Mouse (Mus musculus) limb, embryonic 11.5 days (tissue): Measurements from ENCODE around the gene Mknk2. TPM values are rescaled to one million over a fixed set of nuclear protein-coding genes. Genes with fewer than 3 reads are reported as not detected.

Experiments
- ATAC-seq: fragments of 200-750 bp; cut with Nextera tagmentation; 2 replicates; pipeline ENCODE4 v1.8.0; 2017; ENCODE audit warnings: low read depth; ENCODE audit not compliant: insufficient number of reproducible peaks, low FRiP score, low TSS enrichment
- DNase-seq: peaks from one replicate; pipeline ENCODE4 v3.0.0-alpha.2; 2015; ENCODE audit warnings: low spot score
- H3K27ac ChIP-seq: fragments of 300-500 bp; sonication (generic); replicated peaks from 2 replicates; pipeline ENCODE4 v1.5.1; 2014; ENCODE audit warnings: low read depth, mild to moderate bottlenecking, low read length
- H3K27me3 ChIP-seq: fragments of 300-500 bp; sonication (generic); 2 replicates; pipeline ENCODE4 v1.6.1; 2014; ENCODE audit warnings: mild to moderate bottlenecking, low read length, mixed read lengths; ENCODE audit not compliant: control insufficient read depth, insufficient read depth
- H3K36me3 ChIP-seq: fragments of 300-500 bp; sonication (generic); 2 replicates; pipeline ENCODE4 v1.6.1; 2014; ENCODE audit warnings: mild to moderate bottlenecking, low read length, moderate library complexity, mixed read lengths; ENCODE audit not compliant: control insufficient read depth, insufficient read depth
- H3K4me1 ChIP-seq: fragments of 300-500 bp; sonication (generic); 2 replicates; pipeline ENCODE4 v1.6.1; 2014; ENCODE audit warnings: low read length, mixed read lengths; ENCODE audit not compliant: control insufficient read depth, insufficient read depth
- H3K4me2 ChIP-seq: fragments of 300-500 bp; sonication (generic); 2 replicates; pipeline ENCODE4 v1.6.1; 2014; ENCODE audit warnings: low read depth, mild to moderate bottlenecking, moderate library complexity; ENCODE audit not compliant: severe bottlenecking
- H3K4me3 ChIP-seq: fragments of 300-500 bp; sonication (generic); 2 replicates; pipeline ENCODE4 v1.5.1; 2014; ENCODE audit warnings: low read depth, low read length
- H3K9ac ChIP-seq: fragments of 300-500 bp; sonication (generic); 2 replicates; pipeline ENCODE4 v1.6.1; 2014; ENCODE audit warnings: mild to moderate bottlenecking, low read length
- H3K9me3 ChIP-seq: fragments of 300-500 bp; sonication (generic); 2 replicates; pipeline ENCODE4 v1.6.1; 2016; ENCODE audit warnings: low read length; ENCODE audit not compliant: control insufficient read depth
- WGBS: fragments of 180-500 bp; shearing (Covaris S2); extraction: QIAGEN DNeasy Blood & Tissue Kit; methylation state at CpG from one replicate; pipeline ENCODE4 v1.1.7; 2014; 5-methylcytosine and 5-hydroxymethylcytosine counted together
- polyA plus RNA-seq: library from polyadenylated mRNA; unstranded; fragments of >200 nt; fragmentation: Nextera tagmentation; extraction: Ambion mirVana; gene quantifications from 2 replicates; pipeline ENCODE4 v1.2.1, GENCODE M21; 2014

The Mknk2 gene
- polyA plus RNA-seq, 1 experiment from 2014 or later = 98.5 TPM

- no peaks in the 10 kb centered on the region for H3K27me3 ChIP-seq
- no peak overlapping the region for H3K27ac ChIP-seq
- H3K9ac ChIP-seq = no peak overlapping the region
- 88% methylated on average over 9 of the region's 9 CpGs for WGBS
- H3K4me1 ChIP-seq = peaks cover 15% of the 10 kb centered on the region
- DNase-seq = no peak
- H3K4me3 ChIP-seq = no peak overlapping the region
- H3K36me3 ChIP-seq = peaks cover 5% of the 10 kb centered on the region; the same call in 1 of the 2 replicates
- no peak overlapping the region for H3K4me2 ChIP-seq
- no peaks in the 10 kb centered on the region for H3K9me3 ChIP-seq
- ATAC-seq = no peak
Measured at GRCm38 (mm10) chr10:80628925-80629324, 49.0 kb downstream of the Mknk2 start.

DNA sequence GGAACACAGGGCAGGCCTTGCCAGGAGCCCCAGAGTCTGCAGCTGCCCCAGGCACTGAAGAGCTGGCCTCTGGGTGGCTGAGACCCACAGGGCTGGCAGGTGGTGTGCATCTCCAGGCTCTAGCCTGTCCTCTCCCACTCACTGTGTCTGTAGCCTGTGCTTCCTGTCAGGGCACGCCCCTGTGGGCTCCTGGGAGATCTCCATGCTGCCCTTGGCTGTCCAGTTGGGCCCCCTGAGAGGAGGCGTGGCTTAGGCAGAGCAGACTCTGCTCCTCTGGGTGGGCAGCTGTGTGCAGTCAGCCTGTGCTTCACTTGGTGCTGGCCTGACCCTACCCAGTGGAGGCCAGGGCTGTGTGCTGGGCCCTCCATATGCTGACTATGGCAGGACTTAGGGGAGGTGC lies 50.2 kb downstream of the Mknk2 start:
- whole genome bisulfite sequencing = 55% methylated on average over 2 of the region's 2 CpGs
- Histone ChIP-seq H3K9me3 (no peaks in the 10 kb centered on the region), H3K4me1 (peaks cover 18% of the 10 kb centered on the region), H3K36me3 (peaks cover 5% of the 10 kb centered on the region; the same call in 1 of the 2 replicates), H3K4me2 (no peak overlapping the region), H3K27ac (no peak overlapping the region), H3K27me3 (no peaks in the 10 kb centered on the region), H3K9ac (no peak overlapping the region), H3K4me3 (no peak overlapping the region)
- DNase-seq (no peak), ATAC-seq (no peak; the same call in 1 of the 2 replicates)

GRCm38 (mm10) chr10:80625764-80626163 lies 52.1 kb downstream of the Mknk2 start:
- no peak for ATAC-seq
- no peak overlapping the region for H3K9ac ChIP-seq
- DNase-seq = no peak
- H3K4me1 ChIP-seq = peaks cover 23% of the 10 kb centered on the region
- WGBS = 95% methylated on average over 4 of the region's 4 CpGs
- H3K27me3 ChIP-seq = no peaks in the 10 kb centered on the region
- no peak overlapping the region for H3K4me3 ChIP-seq
- H3K4me2 ChIP-seq = no peak overlapping the region
- H3K27ac ChIP-seq = no peak overlapping the region
- H3K36me3 ChIP-seq = 0 out of 2 replicates have a peak, but pooled peaks cover 2% of the 10 kb centered on the region
- no peaks in the 10 kb centered on the region for H3K9me3 ChIP-seq

- ATAC-seq = no peak
- Histone ChIP-seq H3K9me3 (no peaks in the 10 kb centered on the region), H3K9ac (peak overlapping the region; percentile 80), H3K27me3 (no peaks in the 10 kb centered on the region), H3K4me3 (peak overlapping the region; percentile 87), H3K4me1 (peaks cover 24% of the 10 kb centered on the region), H3K4me2 (peak overlapping the region; percentile 64), H3K27ac (peak overlapping the region; percentile 87), H3K36me3 (0 out of 2 replicates have a peak, but pooled peaks cover under 1% of the 10 kb centered on the region)
- 12% methylated on average over 15 of the region's 15 CpGs for WGBS
- DNase-seq = peak; percentile 78
Measured at GRCm38 (mm10) chr10:80623457-80624191, 54.3 kb downstream of the Mknk2 start.

DNA sequence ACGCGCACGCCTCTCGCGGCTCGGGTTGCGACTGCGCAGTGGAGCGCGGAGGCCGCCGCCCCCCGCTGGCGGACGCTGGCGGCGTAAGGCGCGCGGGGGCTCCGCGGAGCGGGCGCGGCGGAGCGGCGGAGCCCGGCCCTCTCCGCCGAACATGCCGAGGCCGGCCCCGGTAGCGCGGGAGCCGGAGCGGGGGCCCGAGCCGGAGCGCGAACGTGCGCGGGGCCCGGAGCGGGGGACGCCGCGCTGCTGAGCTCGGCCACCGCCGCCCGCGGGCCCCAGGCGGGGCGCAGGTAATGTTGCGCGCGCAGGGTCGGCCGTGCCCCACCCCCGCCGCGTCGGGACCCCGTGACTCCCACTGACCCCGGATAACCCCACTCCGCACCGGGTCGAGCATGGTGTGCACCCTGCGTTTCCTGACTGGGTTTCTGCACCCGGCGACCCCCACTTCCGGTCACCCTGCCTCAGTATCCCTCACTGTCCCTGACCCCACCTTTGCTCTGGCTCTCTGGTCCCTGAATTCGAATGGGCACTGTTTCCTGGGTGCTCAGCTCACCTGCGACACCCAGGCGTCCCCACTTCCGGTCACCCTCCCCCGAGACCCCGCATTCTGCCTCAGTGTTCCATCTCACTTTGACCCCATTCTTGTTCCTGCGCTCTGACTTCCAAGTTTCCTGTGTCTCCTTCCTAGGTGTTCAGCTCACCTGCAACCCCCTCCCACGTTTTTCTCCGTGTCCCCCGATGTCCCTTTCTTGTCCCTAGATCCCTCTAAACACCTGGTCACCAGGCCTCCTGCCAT lies 55.1 kb downstream of the Mknk2 start, which contains the start of gene Csnk1g2:
Gene Csnk1g2, plus strand, starts transcription at position 178 of the 796 bp plus-strand sequence.
- peak within 1 kb of the TSS; percentile 80 for H3K9ac ChIP-seq
- under 1% methylated on average over 85 of the region's 85 CpGs for WGBS
- peak within 1 kb of the TSS; percentile 87 for H3K4me3 ChIP-seq
- H3K27ac ChIP-seq = peak within 1 kb of the TSS; percentile 87
- H3K4me1 ChIP-seq = peaks cover 24% of the 10 kb centered on the region
- H3K4me2 ChIP-seq = peak within 1 kb of the TSS; percentile 69
- no peaks in the 10 kb centered on the region for H3K27me3 ChIP-seq
- DNase-seq (peak; percentile 63), ATAC-seq (0 out of 2 replicates have a peak, but pooled peaks have one; percentile 10)
- no peaks in the 10 kb centered on the region for H3K36me3 ChIP-seq
- H3K9me3 ChIP-seq = no peaks in the 10 kb centered on the region

- Histone ChIP-seq H3K36me3 (no peaks in the 10 kb centered on the region), H3K9me3 (no peaks in the 10 kb centered on the region), H3K4me2 (peak overlapping the region; percentile 69), H3K4me1 (peaks cover 17% of the 10 kb centered on the region), H3K27ac (peak overlapping the region; percentile 53), H3K4me3 (peak overlapping the region; percentile 87), H3K27me3 (no peaks in the 10 kb centered on the region), H3K9ac (peak overlapping the region; percentile 80)
- ATAC-seq (peak; percentile 95), DNase-seq (peak; percentile 100)
- under 1% methylated on average over 64 of the region's 64 CpGs for WGBS
Measured at GRCm38 (mm10) chr10:80621940-80622660, 55.8 kb downstream of the Mknk2 start.

GRCm38 (mm10) chr10:80621690-80621939 lies 56.3 kb downstream of the Mknk2 start:
- ATAC-seq = no peak
- peaks cover 17% of the 10 kb centered on the region for H3K4me1 ChIP-seq
- 6% methylated on average over 9 of the region's 9 CpGs for WGBS

More at GRCm38 (mm10) chr10:80621690-80621939, 56.3 kb downstream of the Mknk2 start:
- Histone ChIP-seq H3K27me3 (no peaks in the 10 kb centered on the region), H3K27ac (peak overlapping the region; percentile 33; the same call in 1 of the 2 replicates), H3K9me3 (no peaks in the 10 kb centered on the region), H3K4me2 (peak overlapping the region; percentile 69), H3K36me3 (no peaks in the 10 kb centered on the region), H3K4me3 (peak overlapping the region; percentile 87), H3K9ac (peak overlapping the region; percentile 48; the same call in 1 of the 2 replicates)
- no peak for DNase-seq
